Mouse (Mus musculus): ENCODE results near the gene Pcmtd2.

- TF ChIP-seq CTCF (IDR thresholded peaks at IDR 0.05; ENCODE audit: extremely low read depth, insufficient read length, insufficient replicate concordance, low read depth, low read length): no peak
- no peak for TF ChIP-seq POLR2A (IDR thresholded peaks at IDR 0.05; ENCODE audit: low read depth, low read length)
Observed at GRCm38 (mm10) chr2:181845709-181846394, 8.2 kb downstream of the Pcmtd2 start.

Data from small intestine, adult 2 months (tissue).